Mouse (Mus musculus) urinary bladder, adult 2 months (tissue): ENCODE measurements around the gene Fam209. TPM values are rescaled to one million over a fixed set of nuclear protein-coding genes. Genes with fewer than 3 reads are reported as not detected.

Source experiments
- DNase-seq: peaks from one replicate; pipeline ENCODE4 v3.0.0; 2022; ENCODE audit warnings: low spot score
- polyA plus RNA-seq: library from polyadenylated mRNA; depleted of rRNA; stranded (reverse); fragments of >200 nt; gene quantifications from 2 replicates; pipeline ENCODE4 v1.2.3, GENCODE M21; 2012; rRNA removed

The Fam209 gene
- polyA plus RNA-seq: 0.26 and 0.59 TPM in 2 replicates

- no peak for DNase-seq
Measured at GRCm38 (mm10) chr2:172472318-172472717, at the start of gene Fam209. Gene Fam209, plus strand, starts transcription at chr2:172472520.

GRCm38 (mm10) chr2:172430609-172431008 is 41.7 kb upstream of the Fam209 start:
- DNase-seq: no peak

GRCm38 (mm10) chr2:172433746-172434145 is 38.6 kb upstream of the Fam209 start:
- DNase-seq: no peak

GRCm38 (mm10) chr2:172437371-172437952 is 34.9 kb upstream of the Fam209 start:
- DNase-seq: no peak

- peak; percentile 99 for DNase-seq
Measured at GRCm38 (mm10) chr2:172439843-172440639, 32.3 kb upstream of the Fam209 start, which contains the start of gene Rtf2. Gene Rtf2, plus strand, starts transcription at chr2:172440556.

- DNase-seq: no peak
Measured at GRCm38 (mm10) chr2:172440640-172441005, 31.7 kb upstream of the Fam209 start.

GRCm38 (mm10) chr2:172441176-172441575 is 31.1 kb upstream of the Fam209 start:
- DNase-seq: no peak

GRCm38 (mm10) chr2:172445617-172446016 is 26.7 kb upstream of the Fam209 start:
- no peak for DNase-seq

GRCm38 (mm10) chr2:172447317-172447716 is 25.0 kb upstream of the Fam209 start:
- DNase-seq: no peak

GRCm38 (mm10) chr2:172448329-172448728 is 24.0 kb upstream of the Fam209 start:
- no peak for DNase-seq

GRCm38 (mm10) chr2:172450640-172451039 is 21.7 kb upstream of the Fam209 start:
- DNase-seq: no peak

- no peak for DNase-seq
Measured at GRCm38 (mm10) chr2:172452031-172452430, 20.3 kb upstream of the Fam209 start.

GRCm38 (mm10) chr2:172452458-172452857 is 19.9 kb upstream of the Fam209 start:
- DNase-seq: no peak

GRCm38 (mm10) chr2:172458496-172458895 is 13.8 kb upstream of the Fam209 start, which contains the start of gene Gcnt7:
Gene Gcnt7, minus strand, starts transcription at chr2:172458596.
- no peak for DNase-seq

GRCm38 (mm10) chr2:172460647-172461046 is 11.7 kb upstream of the Fam209 start:
- no peak for DNase-seq

- DNase-seq: no peak
Measured at GRCm38 (mm10) chr2:172462813-172463212, 9.5 kb upstream of the Fam209 start.

- DNase-seq: no peak
Measured at GRCm38 (mm10) chr2:172466427-172467132, 5.7 kb upstream of the Fam209 start.

- no peak for DNase-seq
Measured at GRCm38 (mm10) chr2:172467206-172467605, 5.1 kb upstream of the Fam209 start.

- no peak for DNase-seq
Measured at GRCm38 (mm10) chr2:172468346-172468819, 3.9 kb upstream of the Fam209 start.

GRCm38 (mm10) chr2:172473591-172473990 is 1.3 kb downstream of the Fam209 start:
- no peak for DNase-seq

GRCm38 (mm10) chr2:172474970-172475369 is 2.6 kb downstream of the Fam209 start:
- DNase-seq: no peak

- no peak for DNase-seq
Measured at GRCm38 (mm10) chr2:172476707-172477260, 4.5 kb downstream of the Fam209 start.
